18 mouse cellular contexts compared by ENCODE assay signal in genomic region chr6:54777661-54778060, GRCm38 (mm10). TPM values are rescaled to one million over a fixed set of nuclear protein-coding genes. Genes with fewer than 3 reads are reported as not detected.
DNase-seq lines count a peak whose midpoint lies in the region; ATAC-seq and TF ChIP-seq lines count a peak whose summit lies in the region.
"Had no signal": no experiment of that assay in that cellular context is flagged by ENCODE, and none has a peak within 500 bp of the region (broad histone marks: within the 10 kb centered on the region; RNA-seq: fewer than 3 reads in every experiment).

No protein-coding gene starts in this region.

- H3K4me3 ChIP-seq in hindbrain, embryonic 13.5 days, result no peak overlapping the region
- no peak overlapping the region for H3K4me3 ChIP-seq in hindbrain, embryonic 10.5 days
- no peak overlapping the region for H3K4me3 ChIP-seq in forebrain, embryonic 15.5 days
- H3K4me3 ChIP-seq in hindbrain, postnatal 0 days (ENCODE audit: low read length), result no peak overlapping the region
- no peak overlapping the region for H3K4me3 ChIP-seq in neural tube, embryonic 12.5 days
- H3K4me3 ChIP-seq: limb, embryonic 10.5 days; stomach, embryonic 15.5 days had no signal

- no peak overlapping the region for H3K9ac ChIP-seq in hindbrain, embryonic 13.5 days
- 0 out of 2 replicates have a peak overlapping the region, but pooled peaks have one; percentile 1 for H3K9ac ChIP-seq in forebrain, embryonic 15.5 days (replicated peaks)
- H3K9ac ChIP-seq in hindbrain, postnatal 0 days (replicated peaks; ENCODE audit: low read length), result 0 out of 2 replicates have a peak overlapping the region, but pooled peaks have one; percentile 5
- H3K9ac ChIP-seq in neural tube, embryonic 12.5 days, result no peak overlapping the region
- H3K9ac ChIP-seq: liver, embryonic 14.5 days; stomach, embryonic 15.5 days had no signal

- ATAC-seq in hindbrain, embryonic 13.5 days (ENCODE audit: low FRiP score), result 0 out of 2 replicates have a peak, but pooled peaks have one; percentile 45
- ATAC-seq in forebrain, embryonic 15.5 days (replicated peaks), result 0 out of 2 replicates have a peak, but pooled peaks have one; percentile 59
- no peak for ATAC-seq in hindbrain, postnatal 0 days
- peak; percentile 25; the same call in 1 of the 2 replicates for ATAC-seq in neural tube, embryonic 12.5 days (ENCODE audit: low FRiP score, low read depth)
- ATAC-seq in CD4-positive, CD25-positive, alpha-beta regulatory T cell, adult 4 months, result no peak
- ATAC-seq: lung, postnatal 0 days had no signal

- H3K27ac ChIP-seq in hindbrain, embryonic 13.5 days, result peak overlapping the region; percentile 75
- no peak overlapping the region for H3K27ac ChIP-seq in hindbrain, embryonic 10.5 days
- peak overlapping the region; percentile 78 for H3K27ac ChIP-seq in forebrain, embryonic 15.5 days (replicated peaks)
- H3K27ac ChIP-seq in hindbrain, postnatal 0 days, result peak overlapping the region; percentile 32; the same call in 1 of the 2 replicates
- H3K27ac ChIP-seq in neural tube, embryonic 12.5 days, result no peak overlapping the region
- H3K27ac ChIP-seq: limb, embryonic 10.5 days; liver, embryonic 14.5 days; stomach, embryonic 15.5 days had no signal

- no peaks in the 10 kb centered on the region for H3K36me3 ChIP-seq in hindbrain, embryonic 13.5 days
- H3K36me3 ChIP-seq in hindbrain, embryonic 10.5 days, result no peaks in the 10 kb centered on the region
- H3K36me3 ChIP-seq in forebrain, embryonic 15.5 days, result no peaks in the 10 kb centered on the region
- no peaks in the 10 kb centered on the region for H3K36me3 ChIP-seq in hindbrain, postnatal 0 days (ENCODE audit: insufficient read depth, low read length)
- no peaks in the 10 kb centered on the region for H3K36me3 ChIP-seq in neural tube, embryonic 12.5 days
- H3K36me3 ChIP-seq: limb, embryonic 10.5 days; stomach, embryonic 15.5 days had no signal

- DNase-seq in hindbrain, embryonic 10.5 days (ENCODE audit: low spot score), result no peak
- no peak for DNase-seq in hindbrain, postnatal 0 days (ENCODE audit: low spot score)
- no peak for DNase-seq in thymus, postnatal 36 days
- no peak for DNase-seq in heart, adult 8-10 months (ENCODE audit: low spot score)
- DNase-seq: adrenal gland, adult 8-10 months; cerebellum, postnatal 10 days; embryo, embryonic 11 days; heart, adult 18-20 months; heart, postnatal 4 days; kidney, adult 9 months had no signal

- no peaks in the 10 kb centered on the region for H3K9me3 ChIP-seq in hindbrain, embryonic 13.5 days
- H3K9me3 ChIP-seq in hindbrain, embryonic 10.5 days, result no peaks in the 10 kb centered on the region
- H3K9me3 ChIP-seq in forebrain, embryonic 15.5 days, result no peaks in the 10 kb centered on the region
- no peaks in the 10 kb centered on the region for H3K9me3 ChIP-seq in hindbrain, postnatal 0 days (ENCODE audit: low read length)
- no peaks in the 10 kb centered on the region for H3K9me3 ChIP-seq in neural tube, embryonic 12.5 days
- H3K9me3 ChIP-seq: limb, embryonic 10.5 days; stomach, embryonic 15.5 days had no signal

- H3K4me1 ChIP-seq in hindbrain, embryonic 13.5 days (replicated peaks), result peaks cover 20% of the 10 kb centered on the region
- H3K4me1 ChIP-seq in hindbrain, embryonic 10.5 days (replicated peaks), result peaks cover 9% of the 10 kb centered on the region
- peaks cover 16% of the 10 kb centered on the region for H3K4me1 ChIP-seq in forebrain, embryonic 15.5 days
- no peaks in the 10 kb centered on the region for H3K4me1 ChIP-seq in hindbrain, postnatal 0 days (ENCODE audit: insufficient read depth, low read length)
- H3K4me1 ChIP-seq in neural tube, embryonic 12.5 days, result peaks cover 4% of the 10 kb centered on the region; the same call in 1 of the 2 replicates
- H3K4me1 ChIP-seq: limb, embryonic 10.5 days; stomach, embryonic 15.5 days had no signal

- no peak for TF ChIP-seq CTCF in hindbrain, postnatal 0 days (IDR thresholded peaks at IDR 0.05; ENCODE audit: low read depth)

- no peak overlapping the region for H3K4me2 ChIP-seq in hindbrain, embryonic 13.5 days
- H3K4me2 ChIP-seq in forebrain, embryonic 15.5 days (replicated peaks), result no peak overlapping the region
- H3K4me2 ChIP-seq in hindbrain, postnatal 0 days (ENCODE audit: low read depth, low read length), result no peak overlapping the region
- no peak overlapping the region for H3K4me2 ChIP-seq in neural tube, embryonic 12.5 days (replicated peaks)
- H3K4me2 ChIP-seq: stomach, embryonic 15.5 days had no signal

- H3K27me3 ChIP-seq in hindbrain, embryonic 13.5 days, result peaks cover 8% of the 10 kb centered on the region; the same call in 1 of the 2 replicates
- no peaks in the 10 kb centered on the region for H3K27me3 ChIP-seq in hindbrain, embryonic 10.5 days (ENCODE audit: insufficient read depth, poor library complexity, severe bottlenecking)
- H3K27me3 ChIP-seq in forebrain, embryonic 15.5 days, result no peaks in the 10 kb centered on the region
- no peaks in the 10 kb centered on the region for H3K27me3 ChIP-seq in hindbrain, postnatal 0 days (ENCODE audit: insufficient read depth, low read length)
- no peaks in the 10 kb centered on the region for H3K27me3 ChIP-seq in neural tube, embryonic 12.5 days (replicated peaks)
- H3K27me3 ChIP-seq: stomach, embryonic 15.5 days had no signal

- 47% methylated on average over 8 of the region's 8 CpGs for WGBS in hindbrain, embryonic 13.5 days
- WGBS in hindbrain, embryonic 10.5 days, result 65% methylated on average over 8 of the region's 8 CpGs
- 23% methylated on average over 8 of the region's 8 CpGs for WGBS in forebrain, embryonic 15.5 days
- WGBS in hindbrain, postnatal 0 days, result 47% methylated on average over 8 of the region's 8 CpGs
- 42% methylated on average over 8 of the region's 8 CpGs for WGBS in neural tube, embryonic 12.5 days

RNA-seq across cellular contexts. Expression of gene Znrf2, which starts 39.1 kb away (rescaled TPM):
- 5.6 and 5.9 TPM in 2 replicates for polyA plus RNA-seq in hindbrain, embryonic 13.5 days (2015; fragmentation: Nextera tagmentation; extraction: Ambion mirVana)
- 2.0 TPM in 2 replicates for polyA plus RNA-seq in hindbrain, embryonic 10.5 days (2016; fragmentation: Nextera tagmentation; extraction: Ambion mirVana)
- polyA plus RNA-seq in forebrain, embryonic 15.5 days (2015; fragmentation: Nextera tagmentation; extraction: Ambion mirVana), result 18.4 and 22.0 TPM in 2 replicates
- 45.9 and 50.0 TPM in 2 replicates for total RNA-seq in hindbrain, postnatal 0 days (2014; rRNA removed)
- polyA plus RNA-seq in hindbrain, postnatal 0 days (2015; fragmentation: Nextera tagmentation; extraction: Ambion mirVana), result 5.9 and 7.0 TPM in 2 replicates
- polyA plus RNA-seq in neural tube, embryonic 12.5 days (2016; fragmentation: Nextera tagmentation; extraction: Ambion mirVana), result 4.4 and 4.7 TPM in 2 replicates
- 10 to 100 TPM; 22.9 to 26.1 TPM for polyA plus RNA-seq in CD4-positive, CD25-positive, alpha-beta regulatory T cell, adult 4 months (2017; shearing (Covaris generic))
- total RNA-seq in heart, adult 8-10 months (2022), result 10 to 100 TPM; 18.0 to 23.9 (median 19.8) TPM

Comparison
In these comparisons a context has a peak if more than half of its experiments do, and no peak if none do; other contexts are left out.
1. ATAC-seq: peak in hindbrain, embryonic 13.5 days (single experiment), forebrain, embryonic 15.5 days (single experiment) and neural tube, embryonic 12.5 days (single experiment); none in hindbrain, postnatal 0 days (single experiment) and CD4-positive, CD25-positive, alpha-beta regulatory T cell, adult 4 months (single experiment).
2. H3K27ac ChIP-seq: peak in hindbrain, embryonic 13.5 days (single experiment), forebrain, embryonic 15.5 days (single experiment) and hindbrain, postnatal 0 days (single experiment); none in hindbrain, embryonic 10.5 days (single experiment) and neural tube, embryonic 12.5 days (single experiment).
3. H3K9ac ChIP-seq: peak in forebrain, embryonic 15.5 days (single experiment) and hindbrain, postnatal 0 days (single experiment); none in hindbrain, embryonic 13.5 days (single experiment) and neural tube, embryonic 12.5 days (single experiment).